Mouse (Mus musculus) intestine, embryonic 15.5 days (tissue): Measurements from ENCODE around the gene Tmem178. TPM values are rescaled to one million over a fixed set of nuclear protein-coding genes. Genes with fewer than 3 reads are reported as not detected.
"Not testable (repeated sequence)": the region's sequence is repeated elsewhere in the genome, so short reads cannot be mapped to it uniquely, and the experiment has no call there.

Experiments
- ATAC-seq: fragments of 200-750 bp; cut with Nextera tagmentation; 2 replicates; pipeline ENCODE4 v1.8.0; 2017; ENCODE audit warnings: moderate TSS enrichment, moderate library complexity
- H3K27ac ChIP-seq: fragments of 300-500 bp; sonication (generic); 2 replicates; pipeline ENCODE4 v1.5.1; 2015; ENCODE audit warnings: mild to moderate bottlenecking, inconsistent platforms
- H3K27me3 ChIP-seq: fragments of 300-500 bp; sonication (generic); replicated peaks from 2 replicates; pipeline ENCODE4 v1.6.1; 2015; ENCODE audit warnings: inconsistent platforms
- H3K36me3 ChIP-seq: fragments of 300-500 bp; sonication (generic); 2 replicates; pipeline ENCODE4 v1.6.1; 2015; ENCODE audit warnings: inconsistent platforms
- H3K4me1 ChIP-seq: fragments of 300-500 bp; sonication (generic); replicated peaks from 2 replicates; pipeline ENCODE4 v1.6.1; 2015; ENCODE audit warnings: inconsistent platforms
- H3K4me2 ChIP-seq: fragments of 300-500 bp; sonication (generic); replicated peaks from 2 replicates; pipeline ENCODE4 v1.6.1; 2015; ENCODE audit warnings: mild to moderate bottlenecking, inconsistent platforms
- H3K4me3 ChIP-seq: fragments of 300-500 bp; sonication (generic); replicated peaks from 2 replicates; pipeline ENCODE4 v1.5.1; 2015; ENCODE audit warnings: inconsistent platforms
- H3K9ac ChIP-seq: fragments of 300-500 bp; sonication (generic); 2 replicates; pipeline ENCODE4 v1.6.1; 2015; ENCODE audit warnings: inconsistent platforms
- H3K9me3 ChIP-seq: fragments of 300-500 bp; sonication (generic); 2 replicates; pipeline ENCODE4 v1.6.1; 2016; ENCODE audit warnings: inconsistent platforms
- WGBS: fragments of 180-500 bp; shearing (Covaris S2); methylation state at CpG from one replicate; pipeline ENCODE4 v1.1.7; 2015; 5-methylcytosine and 5-hydroxymethylcytosine counted together
- polyA plus RNA-seq: library from polyadenylated mRNA; unstranded; fragments of >200 nt; fragmentation: Nextera tagmentation; extraction: Ambion mirVana; gene quantifications from 2 replicates; pipeline ENCODE4 v1.2.1, GENCODE M21; 2015

Gene Tmem178
- polyA plus RNA-seq, 1 experiment from 2014 or later = 2.6 TPM

DNA sequence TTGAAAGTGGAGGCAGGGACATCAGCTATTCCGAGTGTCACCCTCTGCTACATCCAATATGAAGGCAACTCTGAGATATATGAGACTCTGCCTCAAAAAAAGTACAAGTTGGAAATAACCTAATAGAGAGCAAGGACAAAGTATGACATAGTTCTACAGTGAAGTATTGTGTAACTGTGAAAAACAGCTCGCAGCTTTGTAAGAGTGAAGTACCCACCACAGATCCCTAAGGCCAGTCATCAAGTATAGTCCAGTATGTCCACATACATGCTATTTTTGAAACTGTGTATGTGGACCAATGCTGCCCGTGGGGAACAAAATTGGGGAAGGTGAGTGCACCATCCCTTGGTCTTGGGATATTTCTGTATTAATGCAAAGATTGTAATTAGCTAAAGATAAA, 18.9 kb upstream of the Tmem178 start:
- Histone ChIP-seq H3K4me1 (no peaks in the 10 kb centered on the region), H3K9me3 (no peaks in the 10 kb centered on the region), H3K27me3 (no peaks in the 10 kb centered on the region), H3K9ac (no peak overlapping the region), H3K27ac (no peak overlapping the region), H3K36me3 (no peaks in the 10 kb centered on the region), H3K4me2 (no peak overlapping the region), H3K4me3 (no peak overlapping the region)
- 89% methylated on average over 3 of the region's 3 CpGs for WGBS
- ATAC-seq = no peak

DNA sequence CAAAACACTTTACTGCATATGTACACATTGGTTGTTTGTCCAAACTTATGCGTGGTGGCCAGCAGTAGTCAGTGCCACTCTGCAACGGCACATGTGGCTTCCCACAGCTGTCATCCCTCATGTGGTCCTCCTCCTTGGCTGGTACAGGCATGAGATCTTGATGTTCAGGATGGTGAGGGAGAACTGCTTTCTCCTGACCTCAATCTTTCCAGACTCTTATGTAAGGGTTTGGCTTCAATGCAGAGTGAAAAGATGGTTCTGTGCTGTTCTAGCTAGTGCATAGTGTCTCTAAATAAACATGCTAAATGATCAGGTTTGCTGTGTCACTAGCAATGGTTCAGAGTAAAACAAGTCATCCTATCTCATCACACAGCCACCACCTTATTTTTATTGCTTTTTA, 17.3 kb upstream of the Tmem178 start:
- Histone ChIP-seq H3K4me2 (no peak overlapping the region), H3K9ac (no peak overlapping the region), H3K4me3 (no peak overlapping the region), H3K9me3 (no peaks in the 10 kb centered on the region), H3K36me3 (no peaks in the 10 kb centered on the region), H3K27me3 (no peaks in the 10 kb centered on the region), H3K27ac (no peak overlapping the region), H3K4me1 (no peaks in the 10 kb centered on the region)
- WGBS = 92% methylated on average over 2 of the region's 2 CpGs
- ATAC-seq = no peak

DNA sequence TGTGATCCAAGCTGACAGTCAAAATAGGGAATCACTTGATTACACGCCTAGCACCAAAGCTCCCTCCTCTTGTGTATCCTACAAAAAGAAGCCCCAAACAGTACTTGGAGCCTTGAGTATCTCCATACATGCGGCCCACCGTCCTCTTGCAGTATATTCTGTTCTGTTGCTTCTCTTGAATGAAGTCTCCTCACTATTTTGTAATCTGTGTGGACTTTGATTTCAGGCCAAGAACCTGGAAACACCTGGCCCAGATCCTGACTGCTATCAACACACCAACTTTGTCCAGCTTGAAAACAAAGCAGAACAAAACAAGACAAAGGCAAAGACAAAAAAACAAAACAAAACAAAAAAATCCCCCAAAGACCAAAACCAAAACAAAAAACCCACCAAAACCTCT, 11.7 kb upstream of the Tmem178 start:
- H3K27me3 ChIP-seq = no peaks in the 10 kb centered on the region
- 92% methylated on average over 3 of the region's 3 CpGs for WGBS
- H3K9ac ChIP-seq = no peak overlapping the region
- H3K36me3 ChIP-seq = no peaks in the 10 kb centered on the region
- H3K4me3 ChIP-seq = no peak overlapping the region
- H3K4me1 ChIP-seq = no peaks in the 10 kb centered on the region
- ATAC-seq = no peak
- H3K4me2 ChIP-seq = no peak overlapping the region
- no peaks in the 10 kb centered on the region for H3K9me3 ChIP-seq
- no peak overlapping the region for H3K27ac ChIP-seq

DNA sequence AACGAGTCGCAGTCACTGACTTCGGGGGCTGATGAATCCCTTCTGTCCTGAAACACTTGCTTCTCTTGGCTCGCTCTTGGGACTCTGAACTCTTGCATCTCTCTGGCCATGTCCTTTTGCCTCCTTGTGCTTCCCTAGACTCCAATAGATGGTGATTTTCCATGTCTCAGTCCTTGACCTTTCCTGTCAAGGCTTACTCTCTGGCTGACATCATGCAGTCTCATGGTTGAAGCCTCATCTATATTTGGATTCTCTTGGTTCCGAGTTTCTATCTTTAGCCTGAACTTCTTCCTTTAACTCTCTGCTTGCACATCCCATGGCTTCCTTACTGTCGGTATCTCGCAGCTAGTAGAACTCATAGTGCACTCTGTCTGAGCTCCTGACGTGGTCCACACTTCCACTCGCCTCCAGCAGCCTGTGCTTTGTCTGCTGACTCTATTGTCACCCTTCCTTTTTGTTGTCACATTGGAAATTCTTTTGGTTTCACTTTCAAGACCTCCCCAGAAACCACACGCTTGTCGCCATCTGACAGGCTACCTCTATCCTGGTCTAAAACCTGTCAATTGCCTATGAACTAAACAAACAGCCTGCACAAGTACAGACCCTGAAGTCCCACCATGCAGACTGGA, 10.9 kb upstream of the Tmem178 start:
- Histone ChIP-seq H3K36me3 (no peaks in the 10 kb centered on the region), H3K9ac (no peak overlapping the region), H3K9me3 (no peaks in the 10 kb centered on the region), H3K27me3 (no peaks in the 10 kb centered on the region), H3K27ac (no peak overlapping the region), H3K4me2 (no peak overlapping the region), H3K4me1 (no peaks in the 10 kb centered on the region), H3K4me3 (no peak overlapping the region)
- 72% methylated on average over 11 of the region's 11 CpGs for WGBS
- no peak for ATAC-seq

DNA sequence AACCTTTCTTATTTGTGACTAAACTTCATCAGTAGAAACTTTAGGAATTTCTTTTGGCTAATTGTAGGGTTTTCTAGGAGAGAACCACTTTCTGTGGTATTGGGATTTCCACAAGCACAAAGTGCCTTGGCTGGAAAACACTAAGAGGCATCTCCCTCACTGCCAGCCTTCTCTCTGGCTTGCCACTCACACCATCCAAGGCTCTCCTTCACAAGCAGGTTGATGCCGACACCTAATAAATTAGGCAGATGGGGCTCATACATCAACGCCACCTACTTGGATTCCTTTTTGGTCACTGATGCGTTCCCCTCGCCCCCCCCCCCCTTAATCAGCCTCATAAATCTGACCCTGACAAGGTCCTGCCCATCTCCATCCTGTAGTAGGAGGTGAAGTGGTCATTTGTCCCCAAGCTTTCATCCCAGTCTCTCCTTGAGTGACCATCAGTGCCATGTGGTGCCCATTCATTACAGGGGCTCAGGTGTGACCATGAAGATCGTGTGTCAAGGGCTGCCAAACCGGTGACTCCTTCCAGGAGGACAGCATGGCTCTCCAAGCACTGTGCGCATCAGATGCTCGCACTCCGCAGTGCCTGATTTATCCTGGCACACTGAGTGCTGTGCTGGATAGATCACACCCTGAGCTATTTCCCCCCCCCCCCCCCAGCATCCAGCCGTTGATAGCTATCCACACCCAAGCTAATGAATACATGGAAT, 8.5 kb upstream of the Tmem178 start:
- ATAC-seq = no peak
- Histone ChIP-seq H3K4me3 (no peak overlapping the region), H3K4me2 (no peak overlapping the region), H3K27ac (no peak overlapping the region), H3K4me1 (no peaks in the 10 kb centered on the region), H3K27me3 (no peaks in the 10 kb centered on the region), H3K9me3 (no peaks in the 10 kb centered on the region), H3K36me3 (no peaks in the 10 kb centered on the region), H3K9ac (no peak overlapping the region)
- WGBS = 55% methylated on average over 10 of the region's 10 CpGs

DNA sequence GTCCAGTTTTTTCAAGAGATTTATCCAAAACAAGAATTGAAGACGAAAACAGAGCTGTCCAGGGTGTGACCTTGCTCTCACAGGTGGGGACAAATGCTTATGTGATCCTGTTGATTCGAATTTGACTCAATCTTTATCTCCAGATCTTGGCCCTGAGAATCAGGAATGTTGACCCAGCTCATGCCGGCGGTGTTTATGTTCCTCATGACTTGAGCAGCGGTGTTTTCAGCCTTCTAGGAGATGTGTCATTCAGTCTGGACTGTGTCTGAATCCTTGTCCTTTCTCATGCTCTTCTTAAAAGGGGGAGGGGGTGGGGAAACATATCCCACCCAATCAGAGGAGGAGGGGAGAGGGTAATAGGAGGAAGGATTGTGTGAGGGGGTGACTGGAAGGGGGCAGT, 7.9 kb upstream of the Tmem178 start:
- Histone ChIP-seq H3K4me1 (no peaks in the 10 kb centered on the region), H3K4me3 (no peak overlapping the region), H3K9me3 (no peaks in the 10 kb centered on the region), H3K9ac (no peak overlapping the region), H3K4me2 (no peak overlapping the region), H3K36me3 (no peaks in the 10 kb centered on the region), H3K27me3 (no peaks in the 10 kb centered on the region), H3K27ac (no peak overlapping the region)
- 33% methylated on average over 5 of the region's 5 CpGs for WGBS
- no peak for ATAC-seq

DNA sequence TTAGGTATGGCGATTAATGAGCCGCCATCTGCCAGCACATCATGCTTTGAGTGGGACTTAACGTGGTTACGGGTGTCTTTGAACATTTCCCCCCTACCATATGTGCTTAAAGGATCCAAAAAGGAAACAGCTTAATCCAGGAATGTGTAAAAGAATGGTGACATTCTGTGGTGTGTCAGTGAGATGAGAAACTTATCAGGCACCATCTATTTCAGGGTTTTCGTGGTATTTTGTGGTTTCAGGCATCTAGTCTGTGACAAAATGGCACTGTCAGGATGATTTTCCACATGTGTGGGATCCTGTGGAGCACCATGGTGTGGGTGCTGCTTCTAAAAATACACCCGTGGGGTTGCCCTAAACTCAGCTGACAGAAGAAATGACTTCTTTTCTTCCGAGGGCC, 4.6 kb upstream of the Tmem178 start:
- Histone ChIP-seq H3K27ac (no peak overlapping the region), H3K4me1 (peaks cover 6% of the 10 kb centered on the region; the same call in 1 of the 2 replicates), H3K9ac (no peak overlapping the region), H3K4me2 (no peak overlapping the region), H3K4me3 (no peak overlapping the region), H3K27me3 (peaks cover 16% of the 10 kb centered on the region), H3K9me3 (no peaks in the 10 kb centered on the region), H3K36me3 (no peaks in the 10 kb centered on the region)
- 87% methylated on average over 7 of the region's 7 CpGs for WGBS
- no peak for ATAC-seq

DNA sequence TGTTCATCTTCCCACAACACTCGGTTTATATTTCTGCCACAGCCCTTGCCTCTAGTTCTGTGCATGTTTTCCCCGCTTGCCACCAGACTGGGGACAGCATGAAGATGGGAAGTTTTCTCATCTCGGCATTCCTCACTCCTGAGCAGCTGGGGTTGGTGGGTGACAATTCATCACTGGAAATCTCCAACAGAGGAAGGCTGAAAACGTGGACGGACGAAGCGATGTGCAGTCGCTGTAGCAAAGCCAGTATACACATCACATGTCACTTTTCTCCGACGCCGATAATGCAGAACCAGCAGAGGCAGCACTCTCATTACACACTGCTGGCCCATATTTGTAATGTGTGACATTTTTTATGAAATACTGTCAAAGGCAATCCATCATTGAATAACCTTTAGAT, 2.6 kb upstream of the Tmem178 start:
- H3K27me3 ChIP-seq = peaks cover 21% of the 10 kb centered on the region
- no peak for ATAC-seq
- no peak overlapping the region for H3K4me2 ChIP-seq
- H3K4me1 ChIP-seq = peaks cover 8% of the 10 kb centered on the region; the same call in 1 of the 2 replicates
- no peaks in the 10 kb centered on the region for H3K9me3 ChIP-seq
- no peak overlapping the region for H3K27ac ChIP-seq
- WGBS = 54% methylated on average over 11 of the region's 11 CpGs
- H3K9ac ChIP-seq = no peak overlapping the region
- no peak overlapping the region for H3K4me3 ChIP-seq
- H3K36me3 ChIP-seq = no peaks in the 10 kb centered on the region

DNA sequence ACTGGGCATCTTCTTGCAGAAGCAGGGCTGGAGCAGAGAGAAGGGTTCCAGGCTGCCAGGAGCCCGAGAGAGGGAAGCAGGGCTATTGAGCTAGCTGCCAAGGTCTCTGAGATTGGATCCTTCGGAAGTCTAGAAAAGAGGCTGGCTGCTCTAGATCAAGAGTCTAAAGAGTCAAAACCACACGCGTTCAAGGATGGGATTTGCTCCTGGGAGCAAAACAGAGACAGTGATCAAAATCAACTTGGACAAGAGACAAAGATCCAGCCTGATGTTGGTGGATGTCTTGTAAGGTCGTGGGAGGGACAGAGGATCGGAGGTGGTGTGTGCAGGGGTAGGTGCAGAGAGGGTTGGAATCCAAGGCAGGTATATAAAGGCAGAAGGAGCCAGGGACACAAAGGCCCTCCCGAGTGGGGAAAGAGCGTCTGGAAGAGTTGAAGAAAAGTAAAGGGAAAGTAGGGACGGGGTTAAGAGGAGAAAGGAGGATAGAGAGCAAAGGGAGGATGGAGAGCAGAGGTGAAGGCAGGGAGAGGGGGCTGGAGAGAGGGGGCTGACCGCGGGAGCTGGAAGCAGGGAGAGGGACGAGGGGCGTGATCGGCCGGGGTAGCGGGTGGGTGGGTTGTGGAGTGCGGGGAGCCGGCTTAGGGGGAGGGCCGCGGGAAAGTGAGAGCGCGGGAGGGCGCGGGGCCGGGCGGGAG, 450 bp upstream of the Tmem178 start:
- Histone ChIP-seq H3K27ac (no peak overlapping the region), H3K9ac (peak overlapping the region; percentile 52; the same call in 1 of the 2 replicates), H3K4me1 (peaks cover 8% of the 10 kb centered on the region; the same call in 1 of the 2 replicates), H3K9me3 (no peaks in the 10 kb centered on the region), H3K4me2 (peak overlapping the region; percentile 100), H3K36me3 (no peaks in the 10 kb centered on the region), H3K27me3 (peaks cover 21% of the 10 kb centered on the region), H3K4me3 (peak overlapping the region; percentile 64)
- WGBS = 12% methylated on average over 15 of the region's 26 CpGs
- ATAC-seq = peak; percentile 20

DNA sequence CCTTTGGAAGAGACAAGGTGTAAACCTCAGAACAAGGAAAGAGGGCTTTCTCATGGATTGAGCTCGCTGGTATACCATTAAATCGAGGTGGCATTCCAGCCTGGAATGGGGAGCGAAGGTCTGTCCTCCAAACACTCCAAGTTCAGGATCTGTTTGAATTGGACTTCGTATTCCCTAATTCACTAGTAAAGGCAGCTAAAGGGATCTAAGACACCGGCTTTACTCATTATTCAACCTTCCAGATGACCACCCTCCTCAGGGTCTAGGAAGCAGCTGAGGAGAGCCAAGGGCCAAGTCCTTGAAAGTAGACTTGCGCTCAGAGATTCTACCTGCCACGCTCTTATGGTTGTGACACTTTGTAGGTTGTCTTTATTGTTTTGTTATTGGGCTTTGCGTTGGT, 1.1 kb downstream of the Tmem178 start:
- H3K4me1 ChIP-seq, H3K9ac ChIP-seq: not testable (repeated sequence)

DNA sequence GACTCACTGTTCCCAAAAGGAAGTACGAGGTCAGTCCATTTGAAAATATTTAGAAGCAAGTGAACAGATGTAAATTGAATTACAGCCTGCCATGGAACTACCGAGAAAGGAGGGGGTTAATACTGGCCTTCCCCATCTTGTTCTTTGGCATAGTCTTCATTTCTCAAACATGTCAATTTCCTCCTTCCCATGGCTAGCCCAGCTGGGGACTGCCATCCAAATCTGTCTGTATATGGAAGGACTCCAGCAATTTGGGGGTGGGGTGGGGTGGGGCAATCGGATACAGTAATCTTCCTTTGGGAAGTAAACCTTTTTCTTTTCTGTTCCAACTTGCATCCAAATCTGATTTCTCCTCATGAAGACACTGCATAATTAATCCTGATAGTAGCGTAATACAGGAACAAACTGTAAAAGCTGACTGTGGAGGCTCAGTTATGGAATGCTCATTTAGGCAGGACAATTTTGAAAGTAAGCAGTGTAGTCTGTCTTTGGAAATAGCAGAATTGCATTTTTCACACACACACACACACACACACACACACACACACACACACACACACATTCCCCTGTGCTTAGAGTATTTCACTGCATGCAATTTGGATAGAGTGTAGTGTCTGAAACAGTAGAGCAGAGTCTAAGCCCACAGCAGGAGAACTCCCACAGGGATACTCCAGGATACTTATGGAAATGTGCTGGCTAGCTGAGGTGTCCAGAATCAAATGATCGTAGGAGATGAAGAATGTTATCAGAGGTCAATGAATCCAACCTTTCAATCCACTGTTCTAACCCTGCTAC, 1.9 kb downstream of the Tmem178 start:
- Histone ChIP-seq H3K9ac (no peak overlapping the region), H3K4me3 (no peak overlapping the region), H3K27ac (no peak overlapping the region), H3K36me3 (no peaks in the 10 kb centered on the region), H3K4me2 (no peak overlapping the region), H3K27me3 (peaks cover 21% of the 10 kb centered on the region), H3K9me3 (no peaks in the 10 kb centered on the region), H3K4me1 (peaks cover 8% of the 10 kb centered on the region; the same call in 1 of the 2 replicates)
- WGBS = 61% methylated on average over 5 of the region's 5 CpGs
- ATAC-seq = no peak

More for the DNA sequence above, 1.1 kb downstream of the Tmem178 start:
- Histone ChIP-seq H3K4me2 (0 out of 2 replicates have a peak overlapping the region, but pooled peaks have one; percentile 3), H3K27me3 (peaks cover 21% of the 10 kb centered on the region)
- H3K36me3 ChIP-seq, H3K4me3 ChIP-seq, H3K9me3 ChIP-seq, H3K27ac ChIP-seq, ATAC-seq: not testable (repeated sequence)
- WGBS = 49% methylated on average over 8 of the region's 8 CpGs
